Mouse (Mus musculus): ENCODE results near the gene Gm10271. TPM values are rescaled to one million over a fixed set of nuclear protein-coding genes. Genes with fewer than 3 reads are reported as not detected.

The Gm10271 gene
- polyA plus RNA-seq, 1 experiment from 2014 or later: not detected

DNA sequence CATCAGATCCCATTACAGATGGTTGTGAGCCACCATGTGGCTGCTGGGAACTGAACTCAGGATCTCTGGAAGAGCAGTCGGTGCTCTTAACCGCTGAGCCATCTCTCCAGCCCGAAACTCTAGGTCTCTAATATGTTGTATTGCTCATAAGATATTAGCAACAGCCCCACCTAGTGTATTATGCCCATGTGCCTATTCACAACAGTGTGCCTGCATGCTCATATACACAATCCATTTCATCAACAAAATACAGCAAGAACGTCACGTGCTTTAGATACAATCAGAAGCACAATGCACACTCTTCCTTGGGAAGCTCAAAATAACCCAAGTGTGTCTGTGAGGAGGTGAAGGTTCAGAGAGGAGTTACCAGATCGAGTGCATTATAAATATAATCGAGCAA is 38.6 kb downstream of the Gm10271 start:
- Histone ChIP-seq H3K9ac (no peak overlapping the region), H3K4me2 (no peak overlapping the region), H3K4me1 (ENCODE audit: insufficient read depth) (no peaks in the 10 kb centered on the region), H3K4me3 (ENCODE audit: low read depth, low read length) (no peak overlapping the region), H3K9me3 (ENCODE audit: low read depth, low read length) (no peaks in the 10 kb centered on the region), H3K27me3 (ENCODE audit: insufficient read depth, low read length) (no peaks in the 10 kb centered on the region), H3K36me3 (ENCODE audit: insufficient read depth) (peaks cover 51% of the 10 kb centered on the region), H3K27ac (ENCODE audit: low read depth) (no peak overlapping the region)
- TF ChIP-seq CTCF (IDR thresholded peaks at IDR 0.05; ENCODE audit: low read depth): no peak
- DNase-seq: no peak
- WGBS: 87% methylated on average over 7 of the region's 7 CpGs
- ATAC-seq (ENCODE audit: insufficient read depth): no peak

DNA sequence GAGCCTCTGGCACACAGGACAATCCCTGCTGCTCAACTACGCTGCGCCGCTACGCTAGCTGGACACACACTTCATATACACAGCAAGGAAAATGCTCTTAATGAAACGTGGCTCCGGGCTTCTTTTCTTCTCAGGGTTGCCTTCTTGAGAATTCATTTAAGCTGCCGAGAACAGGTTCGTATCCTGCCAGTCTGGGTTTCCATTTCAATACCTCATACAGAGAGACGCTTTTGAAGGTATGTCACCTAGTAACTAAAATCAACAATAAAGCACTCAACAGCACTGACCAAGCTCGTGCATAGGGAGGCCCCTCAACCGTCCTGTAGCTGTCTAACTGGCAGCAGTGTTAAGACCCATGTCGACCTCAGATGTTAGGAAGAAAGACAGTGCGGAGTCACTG is 40.0 kb downstream of the Gm10271 start:
- no peak overlapping the region for H3K4me3 ChIP-seq (ENCODE audit: low read depth, low read length)
- no peak overlapping the region for H3K27ac ChIP-seq (ENCODE audit: low read depth)
- no peak for ATAC-seq (ENCODE audit: insufficient read depth)
- DNase-seq: no peak
- H3K36me3 ChIP-seq (ENCODE audit: insufficient read depth): peaks cover 40% of the 10 kb centered on the region
- no peak overlapping the region for H3K9ac ChIP-seq
- TF ChIP-seq CTCF (IDR thresholded peaks at IDR 0.05; ENCODE audit: low read depth): no peak
- no peak overlapping the region for H3K4me2 ChIP-seq
- H3K27me3 ChIP-seq (ENCODE audit: insufficient read depth, low read length): no peaks in the 10 kb centered on the region
- WGBS: 78% methylated on average over 13 of the region's 13 CpGs
- no peaks in the 10 kb centered on the region for H3K4me1 ChIP-seq (ENCODE audit: insufficient read depth)
- H3K9me3 ChIP-seq (ENCODE audit: low read depth, low read length): no peaks in the 10 kb centered on the region

DNA sequence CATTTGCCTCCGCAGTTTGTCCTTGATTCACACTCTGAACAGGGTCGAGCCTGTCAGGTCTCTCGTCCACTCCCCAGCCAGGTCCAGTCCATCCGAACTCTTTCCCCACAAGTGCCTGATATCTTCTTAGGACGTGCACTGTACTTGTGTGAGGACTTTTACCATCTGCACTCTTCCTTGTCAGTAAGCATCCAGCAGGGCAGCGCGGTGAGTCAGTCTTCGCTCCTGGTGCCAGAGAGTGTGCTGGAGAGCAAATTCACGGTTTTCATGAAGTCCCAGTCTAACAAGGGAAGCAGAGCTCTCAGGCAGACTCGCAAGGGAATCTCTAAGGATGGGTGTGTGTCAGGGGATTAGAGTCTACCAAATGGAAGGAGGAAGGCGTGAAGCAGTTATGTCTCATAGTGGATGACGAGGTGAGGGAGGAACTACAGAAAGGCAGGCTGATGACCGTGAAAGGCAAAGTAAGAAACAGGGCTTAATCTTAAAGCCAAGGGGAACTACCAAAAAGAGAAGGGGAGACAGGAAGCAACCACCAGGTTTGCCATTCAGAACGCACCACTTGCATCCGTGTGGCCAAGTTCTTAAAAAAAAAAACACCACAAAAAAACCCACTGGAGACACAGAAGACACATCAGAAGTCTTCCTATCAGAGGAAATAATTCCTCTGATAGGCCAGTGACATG is 40.8 kb downstream of the Gm10271 start:
- TF ChIP-seq CTCF (IDR thresholded peaks at IDR 0.05; ENCODE audit: low read depth): no peak
- Histone ChIP-seq H3K4me2 (no peak overlapping the region), H3K36me3 (ENCODE audit: insufficient read depth) (peaks cover 41% of the 10 kb centered on the region), H3K9ac (no peak overlapping the region), H3K27ac (ENCODE audit: low read depth) (no peak overlapping the region), H3K4me3 (ENCODE audit: low read depth, low read length) (no peak overlapping the region), H3K27me3 (ENCODE audit: insufficient read depth, low read length) (no peaks in the 10 kb centered on the region), H3K9me3 (ENCODE audit: low read depth, low read length) (no peaks in the 10 kb centered on the region), H3K4me1 (ENCODE audit: insufficient read depth) (no peaks in the 10 kb centered on the region)
- WGBS: 79% methylated on average over 15 of the region's 15 CpGs
- DNase-seq (no peak), ATAC-seq (ENCODE audit: insufficient read depth) (no peak)

DNA sequence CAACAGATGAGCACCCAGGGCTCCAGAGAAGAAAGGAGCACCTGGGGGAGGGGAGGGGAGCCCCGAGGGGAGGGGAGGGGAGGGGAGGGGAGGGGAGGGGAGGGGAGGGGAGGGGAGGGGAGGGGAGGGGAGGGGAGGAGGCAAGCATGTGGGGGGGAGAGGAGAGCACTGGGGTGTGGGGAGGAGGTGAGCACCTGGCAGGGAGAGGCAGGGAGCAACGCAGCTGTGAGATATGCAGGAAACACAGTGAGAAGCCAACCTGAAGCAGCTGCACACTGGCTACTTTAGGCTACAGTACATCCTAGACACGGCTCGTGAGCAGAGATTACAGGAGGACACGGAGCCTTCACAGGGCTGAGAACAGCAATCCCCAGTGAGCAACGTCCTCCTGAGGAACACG is 41.5 kb downstream of the Gm10271 start:
- H3K9ac ChIP-seq: no peak overlapping the region
- no peak overlapping the region for H3K27ac ChIP-seq (ENCODE audit: low read depth)
- no peak for TF ChIP-seq CTCF (IDR thresholded peaks at IDR 0.05; ENCODE audit: low read depth)
- H3K4me2 ChIP-seq: no peak overlapping the region
- 66% methylated on average over 6 of the region's 7 CpGs for WGBS
- DNase-seq (no peak), ATAC-seq (ENCODE audit: insufficient read depth) (no peak)
- H3K4me1 ChIP-seq (ENCODE audit: insufficient read depth): no peaks in the 10 kb centered on the region
- H3K4me3 ChIP-seq (ENCODE audit: low read depth, low read length): no peak overlapping the region
- no peaks in the 10 kb centered on the region for H3K27me3 ChIP-seq (ENCODE audit: insufficient read depth, low read length)
- H3K9me3 ChIP-seq (ENCODE audit: low read depth, low read length): no peaks in the 10 kb centered on the region
- H3K36me3 ChIP-seq (ENCODE audit: insufficient read depth): peaks cover 40% of the 10 kb centered on the region

DNA sequence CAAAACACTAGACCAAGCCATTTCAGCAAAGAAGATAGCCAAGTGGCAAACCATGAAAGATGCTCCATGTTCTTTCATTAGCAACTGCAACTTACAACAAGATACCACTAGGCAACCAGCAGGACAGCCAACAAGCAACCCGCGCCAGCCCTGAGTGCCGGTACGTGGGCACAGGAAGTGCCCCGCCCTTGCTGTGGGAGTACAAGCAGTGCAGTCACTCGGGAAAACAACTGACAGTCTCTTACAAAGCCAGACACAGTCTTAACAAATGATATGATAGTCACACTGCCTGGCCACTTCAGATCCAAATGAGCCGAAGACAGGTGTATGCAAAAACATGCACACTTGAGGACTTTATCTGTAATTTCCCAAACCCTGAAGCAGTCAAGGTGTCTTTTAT is 41.9 kb downstream of the Gm10271 start:
- DNase-seq (no peak), ATAC-seq (ENCODE audit: insufficient read depth) (no peak)
- WGBS: 70% methylated on average over 7 of the region's 7 CpGs
- H3K4me2 ChIP-seq: no peak overlapping the region
- H3K36me3 ChIP-seq (ENCODE audit: insufficient read depth): peaks cover 41% of the 10 kb centered on the region
- H3K27ac ChIP-seq (ENCODE audit: low read depth): no peak overlapping the region
- no peaks in the 10 kb centered on the region for H3K9me3 ChIP-seq (ENCODE audit: low read depth, low read length)
- no peak overlapping the region for H3K4me3 ChIP-seq (ENCODE audit: low read depth, low read length)
- H3K9ac ChIP-seq: no peak overlapping the region
- H3K27me3 ChIP-seq (ENCODE audit: insufficient read depth, low read length): no peaks in the 10 kb centered on the region
- no peak for TF ChIP-seq CTCF (IDR thresholded peaks at IDR 0.05; ENCODE audit: low read depth)
- no peaks in the 10 kb centered on the region for H3K4me1 ChIP-seq (ENCODE audit: insufficient read depth)

DNA sequence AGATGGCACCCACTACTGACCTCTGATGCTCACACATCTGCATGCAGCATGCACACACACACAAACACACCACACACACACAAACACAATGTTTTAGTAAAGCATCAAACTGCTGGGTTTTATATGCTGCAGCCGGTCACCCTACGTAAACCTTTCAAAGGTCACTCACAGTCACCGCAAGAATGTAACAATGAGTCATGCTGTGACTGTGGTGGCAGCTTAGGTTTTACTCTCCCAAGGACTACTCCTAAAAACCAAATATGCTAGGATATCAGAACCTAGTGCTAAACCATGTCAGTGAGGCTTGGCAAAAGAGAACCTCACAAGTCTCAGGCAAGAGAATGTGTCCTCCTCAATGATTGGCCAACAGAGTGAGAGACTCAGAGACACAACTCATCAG is 43.6 kb downstream of the Gm10271 start:
- ATAC-seq (ENCODE audit: insufficient read depth) (no peak), DNase-seq (no peak)
- no peak overlapping the region for H3K27ac ChIP-seq (ENCODE audit: low read depth)
- no peaks in the 10 kb centered on the region for H3K27me3 ChIP-seq (ENCODE audit: insufficient read depth, low read length)
- no peaks in the 10 kb centered on the region for H3K9me3 ChIP-seq (ENCODE audit: low read depth, low read length)
- H3K4me1 ChIP-seq (ENCODE audit: insufficient read depth): no peaks in the 10 kb centered on the region
- TF ChIP-seq CTCF (IDR thresholded peaks at IDR 0.05; ENCODE audit: low read depth): no peak
- no peak overlapping the region for H3K4me3 ChIP-seq (ENCODE audit: low read depth, low read length)
- peaks cover 49% of the 10 kb centered on the region for H3K36me3 ChIP-seq (ENCODE audit: insufficient read depth)
- no peak overlapping the region for H3K4me2 ChIP-seq
- no peak overlapping the region for H3K9ac ChIP-seq
- 88% methylated on average over 3 of the region's 3 CpGs for WGBS

DNA sequence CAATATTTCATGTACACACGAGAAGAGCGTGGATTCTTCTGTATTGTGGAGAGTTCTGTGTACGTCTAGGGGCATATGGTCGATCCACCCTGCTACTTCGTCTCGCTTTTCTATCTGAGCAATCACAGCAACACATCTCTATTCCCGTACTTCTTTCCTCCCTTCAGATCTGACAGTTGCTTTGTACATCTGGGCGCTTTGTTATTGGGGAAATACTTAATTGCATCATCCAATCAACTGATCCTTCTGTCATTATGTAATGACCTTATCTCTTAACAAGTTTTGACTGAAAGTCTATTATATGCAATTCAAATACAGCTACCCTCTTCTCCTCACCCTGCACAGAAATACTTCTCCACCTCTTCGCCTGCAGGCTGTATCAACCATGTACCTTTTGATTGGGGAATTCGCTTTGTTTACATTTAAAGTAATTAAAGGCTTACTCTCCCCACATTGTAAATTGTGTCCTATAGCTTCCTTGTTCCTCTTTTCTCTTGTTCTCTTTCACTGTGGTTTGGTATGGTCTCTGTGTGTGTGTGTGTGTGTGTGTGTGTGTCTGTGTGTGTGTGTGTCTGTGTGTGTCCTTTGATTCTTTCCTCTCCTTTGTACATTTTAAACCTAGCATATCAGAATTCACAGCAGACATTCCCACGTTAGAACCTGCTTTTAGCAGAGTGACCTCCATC is 45.8 kb downstream of the Gm10271 start:
- Histone ChIP-seq H3K4me1 (ENCODE audit: insufficient read depth) (no peaks in the 10 kb centered on the region), H3K4me3 (ENCODE audit: low read depth, low read length) (no peak overlapping the region), H3K36me3 (ENCODE audit: insufficient read depth) (peaks cover 46% of the 10 kb centered on the region), H3K9ac (no peak overlapping the region), H3K4me2 (no peak overlapping the region), H3K27me3 (ENCODE audit: insufficient read depth, low read length) (no peaks in the 10 kb centered on the region), H3K27ac (ENCODE audit: low read depth) (no peak overlapping the region), H3K9me3 (ENCODE audit: low read depth, low read length) (no peaks in the 10 kb centered on the region)
- ATAC-seq (ENCODE audit: insufficient read depth): no peak
- TF ChIP-seq CTCF (IDR thresholded peaks at IDR 0.05; ENCODE audit: low read depth): no peak
- WGBS: 80% methylated on average over 11 of the region's 11 CpGs
- DNase-seq: no peak

All from lung, embryonic 14.5 days (tissue).